Mouse (Mus musculus) bone marrow macrophage, adult 2 months (primary cell): ENCODE results near the gene Ctns. TPM values are rescaled to one million over a fixed set of nuclear protein-coding genes. Genes with fewer than 3 reads are reported as not detected.
A peak's percentile ranks its signal among the peaks of the same experiment; 100 is the strongest.

ENCODE experiments used
- H3K27ac ChIP-seq: 2 replicates; pipeline ENCODE4 v1.5.1; 2012; ENCODE audit warnings: low read depth, low read length; ENCODE audit not compliant: insufficient read depth
- H3K4me1 ChIP-seq: 2 replicates; pipeline ENCODE4 v1.6.1; 2012; ENCODE audit warnings: low read length; ENCODE audit not compliant: control insufficient read depth, insufficient read depth
- H3K4me3 ChIP-seq: 2 replicates; pipeline ENCODE4 v1.5.1; 2012; ENCODE audit warnings: mild to moderate bottlenecking, low read length, moderate library complexity; ENCODE audit not compliant: insufficient read depth
- CTCF ChIP-seq: IDR thresholded peaks from 2 replicates; pipeline ENCODE4 v1.5.1; 2012; ENCODE audit warnings: low read depth, mild to moderate bottlenecking, low read length, moderate library complexity
- POLR2A ChIP-seq: IDR thresholded peaks from 2 replicates; pipeline ENCODE4 v1.6.1; 2012; ENCODE audit warnings: mild to moderate bottlenecking, low read depth, low read length, borderline replicate concordance
- polyA plus RNA-seq: library from polyadenylated mRNA; stranded (reverse); fragments of >200 nt; gene quantifications from 2 replicates; pipeline ENCODE4 v1.2.4, GENCODE M21; 2012; ENCODE audit not compliant: missing spikeins, insufficient read depth, insufficient read length

Ctns gene
- polyA plus RNA-seq, 1 experiment = 48.2 TPM

DNA sequence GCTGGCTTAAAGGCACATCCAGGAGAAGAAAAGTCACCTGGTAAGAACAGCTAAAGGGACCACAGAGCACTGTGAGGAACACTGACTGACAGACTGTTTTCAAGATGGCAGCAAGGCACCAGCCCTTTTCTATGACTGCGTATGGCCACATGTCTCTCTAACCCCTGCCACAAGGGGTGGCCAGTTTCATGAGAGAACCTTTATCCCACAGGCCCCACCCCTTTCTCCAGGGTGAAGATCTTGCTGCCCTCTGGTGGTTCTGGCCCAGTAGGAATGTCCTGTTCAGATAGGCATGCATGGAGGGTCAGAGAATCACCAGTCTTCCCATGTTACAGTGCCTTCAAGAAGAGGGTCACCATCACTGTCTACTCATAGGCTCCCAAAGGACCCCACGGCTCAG, 25.1 kb upstream of the Ctns start:
- TF ChIP-seq CTCF (no peak), POLR2A (no peak)
- H3K27ac ChIP-seq = no peak overlapping the region
- no peaks in the 10 kb centered on the region for H3K4me1 ChIP-seq
- H3K4me3 ChIP-seq = no peak overlapping the region

DNA sequence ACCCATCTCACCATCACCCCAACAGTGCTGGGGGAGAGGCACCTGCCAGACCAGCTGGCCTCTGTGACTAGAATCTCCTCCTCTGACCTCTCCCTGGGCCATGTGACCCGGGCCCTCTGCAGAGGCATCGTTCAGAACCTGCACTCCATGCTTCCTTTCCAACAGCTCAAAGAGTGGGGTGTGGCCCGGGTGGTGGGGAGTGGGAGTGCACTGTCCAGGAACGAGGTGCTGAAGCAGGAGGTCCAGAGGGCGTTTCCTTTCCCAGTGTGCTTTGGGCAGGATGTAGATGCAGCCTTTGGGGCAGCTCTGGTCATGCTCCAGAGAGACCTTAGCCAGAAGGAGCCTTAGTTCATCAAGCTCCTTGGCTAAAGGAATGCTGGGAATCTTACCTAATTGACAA, 24.0 kb upstream of the Ctns start:
- no peak for TF ChIP-seq CTCF
- no peak for TF ChIP-seq POLR2A
- Histone ChIP-seq H3K27ac (no peak overlapping the region), H3K4me1 (no peaks in the 10 kb centered on the region), H3K4me3 (no peak overlapping the region)

DNA sequence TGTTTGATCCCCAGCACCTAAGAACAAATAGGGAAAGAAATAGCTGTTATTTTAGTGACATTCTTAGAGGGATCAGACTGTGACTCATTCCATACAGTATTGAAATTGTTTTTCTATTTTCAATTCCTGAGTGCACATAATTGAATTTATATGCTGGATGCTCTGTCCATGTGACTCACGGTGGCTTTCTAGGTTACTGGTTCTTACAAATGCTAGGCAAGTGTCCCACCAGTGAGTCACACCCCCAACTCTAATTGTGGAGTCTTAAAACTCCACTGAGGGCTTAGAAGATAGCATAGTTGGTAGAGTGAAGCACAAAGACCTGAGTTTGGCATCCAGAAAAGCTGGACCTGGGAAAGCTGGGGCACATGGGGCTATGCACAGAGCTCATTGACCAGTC, 21.8 kb upstream of the Ctns start:
- TF ChIP-seq POLR2A (no peak), CTCF (no peak)
- Histone ChIP-seq H3K27ac (no peak overlapping the region), H3K4me3 (no peak overlapping the region), H3K4me1 (0 out of 2 replicates have a peak, but pooled peaks cover 3% of the 10 kb centered on the region)

DNA sequence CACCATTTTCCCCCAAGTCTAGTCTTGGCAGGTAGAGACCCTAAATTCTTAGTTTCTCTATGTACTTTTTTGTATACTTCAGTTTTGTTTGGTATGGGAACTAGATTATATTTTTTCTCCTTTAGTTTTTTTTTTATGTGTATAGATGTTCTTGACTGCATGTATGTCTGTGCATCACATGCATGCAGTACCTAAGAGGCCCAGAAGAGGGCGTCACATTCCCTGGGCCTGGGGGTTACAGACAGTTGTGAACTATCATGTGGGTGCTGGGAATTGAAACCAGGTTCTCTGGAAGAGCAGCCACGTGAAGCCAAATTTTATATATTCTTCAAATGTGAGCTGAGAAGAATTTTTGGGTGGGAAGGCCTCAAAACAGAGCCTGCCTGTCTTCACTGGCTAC, 20.8 kb upstream of the Ctns start:
- H3K4me1 ChIP-seq = 0 out of 2 replicates have a peak, but pooled peaks cover 3% of the 10 kb centered on the region
- H3K27ac ChIP-seq = no peak overlapping the region
- H3K4me3 ChIP-seq = no peak overlapping the region
- TF ChIP-seq POLR2A = no peak
- TF ChIP-seq CTCF = no peak; the same call in 1 of the 2 replicates

DNA sequence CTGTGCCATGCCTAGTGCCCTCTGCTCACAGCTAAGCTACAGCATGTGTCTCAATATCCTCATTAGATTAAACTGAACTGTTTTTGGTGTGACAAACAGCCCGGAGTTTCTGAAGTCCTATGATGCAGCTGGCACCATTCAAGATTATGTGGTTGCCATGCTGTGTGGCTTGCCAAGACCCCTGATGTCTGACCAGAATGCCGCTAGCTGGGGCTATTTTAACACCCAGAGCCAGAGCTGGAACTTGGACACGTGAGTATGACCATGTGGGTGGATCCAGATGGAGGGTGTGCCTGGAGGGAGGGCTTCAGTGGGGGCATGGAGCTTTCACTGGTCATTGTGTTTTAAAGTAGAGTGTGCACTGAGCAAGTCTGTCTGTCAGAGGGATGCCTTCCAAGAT, 15.1 kb upstream of the Ctns start:
- Histone ChIP-seq H3K27ac (no peak overlapping the region), H3K4me3 (no peak overlapping the region), H3K4me1 (0 out of 2 replicates have a peak, but pooled peaks cover 3% of the 10 kb centered on the region)
- TF ChIP-seq POLR2A (no peak), CTCF (no peak)

DNA sequence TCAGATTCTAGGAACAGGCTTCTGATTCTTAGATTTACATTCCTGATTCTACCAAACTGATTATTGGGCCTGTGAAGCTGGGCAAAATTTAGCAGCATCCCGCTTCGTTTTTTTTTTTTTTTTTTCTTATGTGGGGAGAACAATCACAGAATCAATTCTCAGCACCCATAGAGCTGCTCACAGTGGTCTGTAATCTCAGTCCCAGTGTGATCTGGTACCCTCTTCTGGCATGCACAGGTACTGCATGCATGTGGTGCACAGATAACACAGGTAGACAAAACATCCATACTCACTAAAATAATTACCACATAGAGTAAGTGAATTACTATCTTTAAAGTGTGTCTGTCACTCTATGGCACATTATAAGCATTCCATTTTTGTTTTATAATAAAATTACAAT, 8.8 kb upstream of the Ctns start:
- Histone ChIP-seq H3K27ac (no peak overlapping the region), H3K4me1 (no peaks in the 10 kb centered on the region), H3K4me3 (no peak overlapping the region)
- TF ChIP-seq CTCF (no peak), POLR2A (no peak)

DNA sequence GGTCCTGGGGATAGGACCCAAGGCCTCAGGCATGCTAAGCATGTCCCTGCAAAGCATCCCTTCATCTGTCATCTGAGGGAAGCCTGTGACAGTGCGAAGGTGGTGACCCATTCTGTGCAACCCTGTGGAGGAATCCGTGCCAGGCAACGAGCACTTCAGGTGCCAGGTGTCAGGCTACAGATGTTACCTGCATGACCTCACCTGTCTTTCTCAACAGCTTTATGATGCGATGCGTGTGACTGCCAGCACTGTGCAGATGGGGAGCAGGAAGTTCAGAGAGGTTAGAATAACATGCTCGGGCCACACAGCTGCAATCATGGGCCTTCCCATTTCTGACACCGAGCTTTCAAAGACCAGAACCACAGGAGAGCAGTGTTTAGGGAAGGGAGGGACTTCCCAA, 6.4 kb upstream of the Ctns start:
- no peak for TF ChIP-seq POLR2A
- no peak for TF ChIP-seq CTCF
- no peak overlapping the region for H3K4me3 ChIP-seq

DNA sequence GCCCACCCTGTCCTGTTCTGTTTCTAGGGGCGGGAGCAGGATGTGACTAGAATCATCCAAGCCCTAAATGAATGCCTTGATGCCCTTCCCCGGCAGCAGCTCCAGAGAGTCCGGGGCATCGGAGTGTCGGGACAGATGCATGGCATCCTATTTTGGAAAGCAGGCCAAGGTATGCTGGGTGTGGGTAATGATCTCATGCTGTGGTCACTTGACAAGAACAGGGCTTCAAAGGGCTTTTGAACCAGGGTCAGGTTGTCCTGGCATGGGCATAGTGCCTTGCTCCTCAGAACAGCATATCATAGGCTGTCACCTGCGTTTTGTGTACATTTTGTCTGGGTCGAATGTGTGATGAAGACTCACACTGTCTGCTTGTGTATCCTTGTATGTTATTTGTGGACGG, 5.1 kb upstream of the Ctns start:
- H3K4me3 ChIP-seq = no peak overlapping the region
- peaks cover 14% of the 10 kb centered on the region for H3K4me1 ChIP-seq
- H3K27ac ChIP-seq = no peak overlapping the region
- TF ChIP-seq POLR2A (no peak), CTCF (no peak)

More for the DNA sequence above, 6.4 kb upstream of the Ctns start:
- Histone ChIP-seq H3K4me1 (peaks cover 10% of the 10 kb centered on the region), H3K27ac (no peak overlapping the region)

DNA sequence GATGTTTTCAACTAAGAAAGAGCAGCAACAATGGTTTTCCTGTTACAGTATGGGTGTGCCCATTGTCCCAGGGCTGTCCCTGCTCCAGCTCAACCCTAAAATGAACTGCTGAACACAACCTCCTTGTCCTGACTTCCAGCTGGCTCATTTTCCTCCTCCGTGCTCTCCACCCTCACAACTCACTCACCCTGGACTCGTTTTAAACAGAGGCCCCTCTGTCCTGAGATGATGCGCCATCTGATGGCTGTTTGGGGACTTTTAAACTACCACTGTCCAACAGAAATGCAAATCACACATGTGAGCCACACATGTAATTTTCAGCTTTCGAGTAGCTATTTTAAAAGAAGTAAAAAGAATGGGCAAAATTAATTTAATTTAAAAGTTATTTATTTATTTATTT, 2.8 kb upstream of the Ctns start:
- peaks cover 27% of the 10 kb centered on the region for H3K4me1 ChIP-seq
- no peak overlapping the region for H3K4me3 ChIP-seq
- H3K27ac ChIP-seq = no peak overlapping the region
- TF ChIP-seq CTCF = 0 out of 2 replicates have a peak, but pooled peaks have one; percentile 30
- TF ChIP-seq POLR2A = no peak

DNA sequence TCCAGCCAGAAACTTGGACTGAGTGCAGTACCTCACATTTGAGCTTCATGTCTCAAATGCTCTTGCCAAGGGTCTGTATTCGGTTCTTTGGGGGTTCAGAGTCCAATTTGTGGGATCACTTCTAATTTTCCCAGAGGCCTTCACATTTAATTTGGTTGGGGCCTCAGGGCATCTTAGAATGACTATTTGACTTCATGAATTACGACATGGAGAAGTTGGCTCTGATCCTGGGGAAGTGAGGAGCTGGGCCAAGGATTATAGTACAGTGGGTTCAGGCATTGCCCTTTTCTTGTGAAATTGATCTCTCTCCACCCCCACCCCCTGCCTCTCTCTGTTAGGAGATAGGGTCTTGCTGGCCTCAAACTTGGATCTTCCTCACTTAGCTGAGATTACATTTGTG, 2.2 kb upstream of the Ctns start:
- Histone ChIP-seq H3K4me1 (peaks cover 28% of the 10 kb centered on the region), H3K4me3 (no peak overlapping the region), H3K27ac (no peak overlapping the region)
- TF ChIP-seq CTCF (no peak), POLR2A (no peak)

DNA sequence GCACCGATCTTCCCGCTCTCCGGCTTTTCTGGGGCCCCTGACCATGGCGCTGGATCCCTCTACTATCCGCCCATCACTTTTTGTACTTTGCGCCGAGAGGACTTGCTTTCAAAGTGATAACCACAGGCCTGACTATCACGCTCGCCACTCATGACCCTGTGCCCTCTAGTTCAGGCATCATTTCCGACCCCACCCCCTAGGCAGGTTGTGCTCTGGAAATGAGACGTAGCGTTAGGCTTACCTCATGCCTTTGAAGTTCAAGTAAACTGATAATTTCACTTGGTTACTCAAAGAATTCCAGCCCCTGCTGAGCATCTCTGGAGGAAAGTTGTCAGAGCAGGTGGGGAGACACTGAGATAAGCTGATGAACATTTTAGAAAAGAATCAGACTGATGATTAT, 1.0 kb upstream of the Ctns start:
- no peak overlapping the region for H3K27ac ChIP-seq
- H3K4me3 ChIP-seq = peak overlapping the region; percentile 96
- H3K4me1 ChIP-seq = peaks cover 32% of the 10 kb centered on the region
- TF ChIP-seq POLR2A = no peak
- TF ChIP-seq CTCF = no peak
